Mouse (Mus musculus) urinary bladder, postnatal 4 days (tissue): ENCODE data around the gene Fmod.
A peak's percentile ranks its signal among the peaks of the same experiment; 100 is the strongest.

Source experiments
- DNase-seq, 2 experiments: peaks; one replicate each; pipeline ENCODE4 v3.0.0; 2021 to 2022; ENCODE audit warnings: low spot score in 2 of 2

Fmod gene

GRCm38 (mm10) chr1:134056285-134056684 is 19.2 kb downstream of the Fmod start:
- DNase-seq = no peak

GRCm38 (mm10) chr1:134057736-134058135 is 20.7 kb downstream of the Fmod start:
- no peak for DNase-seq

DNA sequence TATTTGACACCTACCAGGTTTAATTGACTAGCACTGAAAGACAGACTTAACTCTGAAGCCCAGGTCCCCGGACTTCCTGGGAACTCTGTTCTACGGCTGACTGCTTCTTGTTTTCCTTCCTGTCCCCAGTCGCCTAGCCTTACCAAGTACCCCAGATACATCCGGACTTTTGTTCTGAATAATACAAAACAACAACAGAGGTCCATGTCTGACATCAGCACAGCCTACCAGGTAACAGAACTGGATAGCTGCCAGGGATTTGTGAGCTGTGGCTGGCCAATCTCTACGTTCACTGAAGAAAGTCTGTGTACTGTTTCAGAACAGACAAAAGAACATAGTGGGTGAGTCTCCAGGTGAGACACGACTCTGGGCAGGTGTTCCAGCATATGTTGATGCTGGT is 21.8 kb downstream of the Fmod start:
- no peak for DNase-seq

- DNase-seq = no peak
These were observed 23.0 kb downstream of the Fmod start for GRCm38 (mm10) chr1:134059739-134060695.

- peak; percentile 85 to 89 for DNase-seq
These were observed 24.0 kb downstream of the Fmod start for GRCm38 (mm10) chr1:134060849-134061569.

GRCm38 (mm10) chr1:134061915-134062314 is 24.9 kb downstream of the Fmod start:
- DNase-seq = no peak

DNA sequence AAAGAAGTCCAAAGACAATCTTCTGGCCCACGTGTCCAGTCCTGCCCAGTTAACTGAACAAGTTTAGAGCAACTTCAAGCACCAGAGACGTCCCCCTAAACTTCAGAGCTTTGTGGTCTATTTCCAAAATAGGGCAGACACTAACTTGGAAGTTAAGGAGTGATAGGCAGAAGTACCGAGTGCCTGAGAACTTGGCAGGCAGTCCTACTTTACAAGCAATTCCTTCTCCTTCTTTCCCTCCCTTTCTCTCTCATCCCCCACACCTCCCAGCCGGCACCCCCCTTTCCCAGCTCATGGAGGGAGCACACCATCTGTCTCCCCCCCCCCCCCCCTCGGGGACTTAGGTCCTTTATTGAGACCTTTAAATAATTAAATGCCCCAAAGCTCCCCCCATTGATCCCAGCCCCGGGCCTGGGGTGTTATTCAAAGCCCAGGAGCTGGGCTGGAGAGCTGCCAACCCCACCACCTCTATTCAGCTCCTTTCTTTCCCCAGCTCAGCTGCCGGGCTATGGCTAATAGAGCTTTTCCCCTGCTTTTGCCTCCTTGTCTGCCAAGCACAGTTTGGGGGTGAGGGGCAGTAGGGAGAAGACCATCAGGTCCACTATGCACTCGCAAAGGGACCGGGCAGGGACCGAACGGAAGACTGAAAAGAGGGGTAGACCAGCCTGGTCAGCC is 25.5 kb downstream of the Fmod start:
- no peak for DNase-seq

DNA sequence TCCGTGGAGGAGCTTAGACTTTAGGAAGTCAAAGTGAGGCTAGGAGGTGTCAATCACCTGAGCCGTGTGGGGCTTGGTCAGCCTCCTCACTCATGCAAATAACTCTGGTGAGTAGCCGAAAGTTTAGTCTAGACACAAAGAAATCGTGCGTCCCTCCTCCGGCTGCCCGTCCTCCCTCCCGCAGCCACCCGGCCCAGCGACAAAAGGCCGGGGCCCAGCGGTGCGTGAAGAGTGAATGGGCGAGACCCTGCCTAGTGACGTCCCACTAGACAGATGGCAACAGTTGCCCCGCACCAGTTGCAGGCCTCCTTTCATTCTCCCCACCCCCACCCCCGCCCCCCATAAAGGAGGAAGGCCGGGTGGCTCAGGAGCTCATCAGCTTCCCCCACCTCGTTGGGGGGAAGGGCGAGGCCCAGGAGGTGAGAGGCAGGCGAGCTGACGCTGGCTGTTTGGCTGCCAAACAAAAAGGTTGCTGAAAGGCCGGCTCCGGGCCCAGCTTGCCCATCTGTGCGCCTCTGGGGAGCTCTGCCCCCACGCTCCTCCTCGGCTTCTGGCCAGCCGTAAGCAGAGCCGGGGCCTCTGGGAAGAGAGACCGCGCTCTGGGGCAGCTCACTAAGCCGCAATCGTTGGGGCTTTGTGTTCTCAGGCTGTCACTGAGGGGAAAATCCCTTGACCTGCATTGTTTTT is 26.2 kb downstream of the Fmod start:
- DNase-seq = peak; percentile 52 to 72

GRCm38 (mm10) chr1:134063773-134064125 is 26.7 kb downstream of the Fmod start:
- DNase-seq = no peak

DNA sequence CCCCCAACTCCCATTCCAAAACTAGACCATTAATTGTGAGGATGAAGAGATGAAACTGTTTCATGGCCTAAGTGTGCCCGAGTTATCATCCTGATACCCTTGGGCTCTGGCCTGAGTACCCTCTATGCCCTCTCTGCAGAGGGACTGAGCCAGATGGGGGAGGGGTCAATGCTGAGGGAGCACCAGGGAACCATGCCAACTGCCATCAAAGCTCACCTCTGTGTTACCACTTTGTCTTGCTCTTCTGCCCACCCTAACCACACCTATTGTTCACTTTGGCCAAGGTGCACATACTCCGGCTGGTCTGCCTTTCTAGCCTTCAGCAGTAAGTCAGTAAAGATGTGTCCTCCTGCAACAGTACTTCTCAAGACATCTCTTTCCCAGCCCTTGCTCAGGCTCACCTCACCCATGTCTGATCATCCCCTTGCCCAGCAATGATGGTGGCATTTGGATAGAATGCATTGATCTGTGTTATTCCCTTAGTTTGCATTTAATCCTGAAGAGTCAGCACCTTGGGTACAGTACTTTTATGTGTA is 27.3 kb downstream of the Fmod start:
- DNase-seq = no peak

DNA sequence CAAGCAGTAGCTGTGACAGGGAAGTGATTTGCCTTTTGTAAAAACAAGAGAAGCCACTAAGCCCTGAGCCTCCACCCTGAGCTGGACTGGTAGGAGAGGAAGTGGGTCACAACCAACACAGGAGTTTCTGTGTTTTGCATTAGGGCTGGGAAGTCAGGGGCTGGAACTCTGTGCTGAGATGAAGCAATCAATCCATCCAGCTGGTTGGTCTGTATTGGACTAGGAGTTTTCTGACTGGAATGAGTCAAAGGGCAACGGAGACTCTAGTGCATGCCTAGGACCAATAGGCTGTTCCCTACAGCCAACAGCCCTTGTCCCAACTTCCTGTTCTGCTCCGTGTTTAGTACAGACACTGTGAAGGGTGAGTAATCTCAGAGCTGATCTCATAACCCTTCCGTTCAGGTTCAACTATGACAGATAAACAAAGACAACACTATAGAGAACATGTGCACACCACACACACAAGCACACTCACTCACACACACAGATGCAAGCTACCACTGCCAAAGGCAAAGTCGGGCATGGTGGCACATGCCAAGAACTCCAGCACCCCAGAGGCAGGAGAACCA is 28.3 kb downstream of the Fmod start:
- no peak for DNase-seq

GRCm38 (mm10) chr1:134066554-134066953 is 29.5 kb downstream of the Fmod start:
- DNase-seq = no peak

- DNase-seq = peak in 1 of 2 experiments; percentile 64
These were observed 30.1 kb downstream of the Fmod start for GRCm38 (mm10) chr1:134067143-134067619.

DNA sequence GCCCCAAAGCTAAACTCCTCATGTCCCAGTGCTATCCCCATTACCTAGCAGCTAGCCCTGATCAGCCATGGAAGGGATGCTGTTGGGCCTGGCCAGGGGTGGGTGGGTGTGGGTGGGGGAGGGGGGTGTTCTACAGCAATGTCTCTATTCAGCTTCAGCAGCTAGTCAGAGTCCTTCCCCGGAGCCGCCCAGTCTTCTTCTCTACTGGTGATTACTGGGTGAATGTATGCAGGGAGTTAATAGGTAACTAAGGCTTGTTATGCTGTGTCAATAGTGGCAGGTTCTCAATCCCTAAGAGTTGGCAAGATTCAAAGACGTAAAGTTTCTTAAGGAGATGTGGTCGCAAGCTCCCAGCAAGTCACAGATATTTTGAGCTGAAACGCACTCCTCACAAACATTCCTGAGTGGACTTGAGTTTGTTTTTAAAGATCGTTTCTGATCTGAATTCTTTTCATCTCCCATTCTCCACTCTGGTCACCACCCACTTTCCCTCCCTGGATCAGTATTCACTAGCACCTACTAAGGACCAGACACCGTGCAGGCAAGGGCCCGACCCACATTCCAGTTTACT is 33.1 kb downstream of the Fmod start:
- DNase-seq = no peak

DNA sequence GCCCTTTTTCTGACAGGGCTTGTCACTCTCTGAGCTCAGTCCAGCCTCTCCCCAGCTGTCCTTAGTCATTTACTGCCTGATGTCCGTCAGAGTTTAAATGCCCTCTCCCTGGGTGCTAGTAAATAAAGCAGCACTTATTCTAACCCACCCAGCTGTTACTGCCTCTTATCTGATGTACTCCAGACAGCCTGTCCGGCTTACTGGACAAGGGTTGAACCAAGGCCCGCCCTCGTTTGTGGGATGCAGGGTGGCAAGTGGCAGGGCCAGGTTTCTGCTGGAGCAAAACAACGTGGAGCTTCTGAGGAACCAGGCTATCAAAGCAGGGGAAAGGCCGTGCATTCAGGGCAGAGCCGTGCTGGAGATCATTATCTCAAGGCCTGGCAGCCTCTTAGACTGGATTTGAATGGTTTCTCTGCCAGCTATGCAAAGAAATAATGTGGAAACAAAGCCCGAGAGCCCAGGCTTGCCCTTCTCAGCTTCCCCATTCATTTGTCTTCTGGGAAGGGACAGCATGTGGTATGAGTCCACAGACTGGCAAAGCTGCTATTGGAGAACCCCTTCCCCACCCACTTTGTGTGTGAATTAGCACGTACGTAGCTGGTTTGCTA is 34.5 kb downstream of the Fmod start:
- peak in 1 of 2 experiments; percentile 46 for DNase-seq

GRCm38 (mm10) chr1:134073061-134073564 is 36.1 kb downstream of the Fmod start:
- no peak for DNase-seq

DNA sequence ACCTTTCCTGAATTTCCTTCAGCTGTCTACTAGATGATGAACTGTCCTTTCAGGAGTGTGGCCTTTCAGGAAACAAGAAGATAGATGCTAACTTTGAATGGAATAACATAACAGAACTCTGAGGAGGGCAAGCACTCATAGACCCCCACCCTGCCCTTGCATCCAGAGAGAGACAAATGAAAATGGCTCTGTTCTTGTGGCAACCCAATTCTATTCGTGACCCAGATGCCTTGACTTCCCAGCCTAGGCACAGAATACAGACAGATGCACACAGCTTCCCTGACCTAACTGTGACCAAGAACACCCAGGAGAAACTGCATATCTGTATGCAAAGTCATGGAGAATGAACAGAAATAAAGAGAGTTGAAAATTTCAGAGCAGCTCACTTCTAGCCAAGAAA is 36.6 kb downstream of the Fmod start:
- no peak for DNase-seq

- no peak for DNase-seq
These were observed 37.1 kb downstream of the Fmod start for GRCm38 (mm10) chr1:134074184-134074583.

DNA sequence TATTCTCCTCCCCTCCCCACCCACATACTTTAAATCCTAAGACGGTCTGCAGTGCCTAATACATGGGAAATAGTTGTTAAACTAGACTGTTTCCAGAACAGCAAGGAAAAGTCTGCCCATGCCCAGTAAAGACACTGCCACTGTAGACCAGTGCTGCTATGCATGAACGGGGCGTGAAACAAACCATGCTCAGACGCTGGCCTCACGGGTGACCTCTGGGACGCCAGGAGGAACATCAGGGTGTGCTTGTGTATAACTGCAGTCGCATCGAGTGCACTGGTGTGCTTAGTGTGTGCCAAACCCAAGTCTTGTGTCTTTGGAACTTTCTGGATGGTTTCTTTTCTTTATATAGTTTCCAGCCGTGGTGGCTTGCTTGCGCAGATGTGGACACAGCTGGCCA is 37.6 kb downstream of the Fmod start:
- DNase-seq = no peak

DNA sequence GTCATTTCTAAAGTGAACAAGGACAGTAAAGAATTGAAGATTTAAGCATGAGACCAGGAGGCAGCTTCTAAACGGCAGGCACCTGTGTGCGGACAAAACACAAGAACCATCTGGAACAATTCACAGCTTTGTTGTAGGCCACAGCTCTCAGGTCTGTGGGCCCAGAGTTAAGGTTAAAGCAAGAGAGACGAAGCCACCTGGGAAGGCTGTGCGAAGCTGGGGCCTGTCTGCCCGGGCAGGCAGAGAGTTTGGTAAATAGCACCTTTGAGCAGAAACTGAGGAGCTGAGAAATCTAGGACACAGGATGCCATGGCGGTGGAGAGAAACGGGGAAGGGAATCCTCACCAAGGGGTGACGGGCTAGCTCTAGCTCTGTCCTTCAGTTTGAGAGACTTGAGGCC is 38.5 kb downstream of the Fmod start:
- DNase-seq = no peak
